ENCODE assay signal across 27 mouse cellular contexts in the genomic region with DNA sequence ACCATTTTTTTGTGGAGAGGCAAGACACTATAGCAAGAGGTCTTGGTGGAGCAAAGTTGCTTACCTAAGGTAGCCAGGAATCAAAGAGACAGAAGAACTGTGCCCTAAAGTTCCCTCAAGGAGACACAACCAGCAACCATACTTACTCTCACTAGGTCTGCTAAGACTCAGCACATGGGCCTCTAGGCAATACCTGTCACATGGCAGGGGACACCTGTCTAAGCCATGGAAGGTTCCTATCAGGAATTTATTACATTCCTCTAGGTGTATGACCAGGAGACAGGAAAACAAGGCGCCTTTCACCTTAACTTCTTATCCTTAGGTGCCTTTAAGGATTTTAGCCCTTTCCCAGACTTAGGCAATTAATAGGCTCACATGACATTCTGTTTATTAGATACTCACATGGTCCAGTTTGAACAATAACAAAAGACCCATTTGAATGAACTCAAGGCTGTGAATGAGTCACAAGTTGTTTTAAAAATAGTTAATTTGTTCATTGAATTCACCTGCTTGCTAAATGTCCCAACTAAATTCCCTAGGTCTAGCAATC.
A peak's percentile ranks its signal among the peaks of the same experiment; 100 is the strongest.
DNase-seq lines count a peak whose midpoint lies in the region; ATAC-seq lines count a peak whose summit lies in the region.
"Had no signal": no experiment of that assay in that cellular context is flagged by ENCODE, and none has a peak within 500 bp of the region (broad histone marks: within the 10 kb centered on the region; RNA-seq: fewer than 3 reads in every experiment).

No protein-coding gene starts in this region.

- H3K9ac ChIP-seq in kidney, embryonic 15.5 days, result no peak overlapping the region
- H3K9ac ChIP-seq: forebrain, embryonic 13.5 days; heart, embryonic 13.5 days; hindbrain, embryonic 14.5 days had no signal

- WGBS in kidney, embryonic 15.5 days, result 87% methylated on average over 1 of the region's 1 CpGs

- H3K9me3 ChIP-seq in kidney, embryonic 15.5 days (replicated peaks), result no peaks in the 10 kb centered on the region
- H3K9me3 ChIP-seq: forebrain, embryonic 10.5 days; forebrain, embryonic 13.5 days; heart, embryonic 10.5 days; heart, embryonic 13.5 days had no signal

- peak; percentile 26 for DNase-seq in kidney, adult 18-20 months
- no peak for DNase-seq in kidney, postnatal 4 days
- peak; percentile 46 for DNase-seq in kidney, adult 9 months
- peak; percentile 8 to 21 for DNase-seq in kidney, postnatal 36 days
- DNase-seq in urinary bladder, postnatal 10 days (ENCODE audit: low spot score), result no peak
- DNase-seq: adrenal gland, adult 8-10 months; adrenal gland, postnatal 25 days; B cell, adult 2 months; cerebellum, adult 11-12 months; cerebellum, adult 8-10 months; cerebellum, postnatal 10 days; cerebellum, postnatal 36 days; gastrocnemius, postnatal 10 days; gastrocnemius, postnatal 36 days; heart, adult 2 months; heart, postnatal 14 days; heart, postnatal 4 days had no signal

- ATAC-seq in kidney, embryonic 15.5 days (replicated peaks; ENCODE audit: low FRiP score), result no peak
- ATAC-seq: forebrain, embryonic 13.5 days; forebrain, embryonic 16.5 days; hindbrain, postnatal 0 days had no signal

- H3K4me2 ChIP-seq in kidney, embryonic 15.5 days, result no peak overlapping the region
- H3K4me2 ChIP-seq: forebrain, embryonic 13.5 days; heart, embryonic 13.5 days; hindbrain, embryonic 14.5 days had no signal

- no peak overlapping the region for H3K4me3 ChIP-seq in kidney, embryonic 15.5 days (replicated peaks)
- H3K4me3 ChIP-seq: forebrain, embryonic 10.5 days; forebrain, embryonic 13.5 days; heart, adult 2 months; heart, embryonic 10.5 days; heart, embryonic 13.5 days had no signal

- H3K36me3 ChIP-seq in kidney, embryonic 15.5 days, result no peaks in the 10 kb centered on the region
- H3K36me3 ChIP-seq: forebrain, embryonic 10.5 days; G1E; heart, embryonic 10.5 days; heart, embryonic 13.5 days had no signal

- H3K27ac ChIP-seq in kidney, embryonic 15.5 days, result no peak overlapping the region
- H3K27ac ChIP-seq: forebrain, embryonic 10.5 days; forebrain, embryonic 13.5 days; heart, adult 2 months; heart, embryonic 10.5 days; heart, embryonic 13.5 days; hindbrain, embryonic 14.5 days; hindbrain, postnatal 0 days had no signal

- H3K4me1 ChIP-seq in kidney, embryonic 15.5 days, result no peaks in the 10 kb centered on the region
- H3K4me1 ChIP-seq: forebrain, embryonic 10.5 days; forebrain, embryonic 13.5 days; heart, embryonic 10.5 days; heart, embryonic 13.5 days had no signal

- no peaks in the 10 kb centered on the region for H3K27me3 ChIP-seq in kidney, embryonic 15.5 days
- H3K27me3 ChIP-seq: CH12.LX; forebrain, embryonic 13.5 days; heart, embryonic 13.5 days had no signal

Comparison
In these comparisons a context has a peak if more than half of its experiments do, and no peak if none do; other contexts are left out.
1. DNase-seq: peak in kidney, adult 18-20 months (single experiment), kidney, adult 9 months (single experiment) and kidney, postnatal 36 days (2 of 2); none in kidney, postnatal 4 days (0 of 2) and urinary bladder, postnatal 10 days (single experiment).